Mouse (Mus musculus): ENCODE results near the gene Cd300e.
"Not testable (repeated sequence)": the region's sequence is repeated elsewhere in the genome, so short reads cannot be mapped to it uniquely, and the experiment has no call there.

Gene Cd300e

GRCm38 (mm10) chr11:115082196-115082595, 20.2 kb upstream of the Cd300e start:
- DNase-seq (ENCODE audit: low read depth, low spot score), result no peak

- no peak for DNase-seq (ENCODE audit: low read depth, low spot score)
Observed at GRCm38 (mm10) chr11:115081373-115081772, 19.4 kb upstream of the Cd300e start.

- DNase-seq (ENCODE audit: low read depth, low spot score), result peak; percentile 65
Observed at GRCm38 (mm10) chr11:115080886-115081285, 18.9 kb upstream of the Cd300e start.

GRCm38 (mm10) chr11:115078680-115079079, 16.7 kb upstream of the Cd300e start:
- no peak for DNase-seq (ENCODE audit: low read depth, low spot score)

GRCm38 (mm10) chr11:115077436-115077835, 15.5 kb upstream of the Cd300e start:
- DNase-seq (ENCODE audit: low read depth, low spot score), result no peak

GRCm38 (mm10) chr11:115075859-115076258, 13.9 kb upstream of the Cd300e start:
- no peak for DNase-seq (ENCODE audit: low read depth, low spot score)

GRCm38 (mm10) chr11:115075407-115075806, 13.4 kb upstream of the Cd300e start:
- DNase-seq (ENCODE audit: low read depth, low spot score), result no peak

- no peak for DNase-seq (ENCODE audit: low read depth, low spot score)
Observed at GRCm38 (mm10) chr11:115073002-115073401, 11.0 kb upstream of the Cd300e start.

GRCm38 (mm10) chr11:115071631-115072294, 9.8 kb upstream of the Cd300e start:
- DNase-seq (ENCODE audit: low read depth, low spot score), result no peak

GRCm38 (mm10) chr11:115071015-115071551, 9.1 kb upstream of the Cd300e start:
- no peak for DNase-seq (ENCODE audit: low read depth, low spot score)

- DNase-seq (ENCODE audit: low read depth, low spot score), result no peak
Observed at GRCm38 (mm10) chr11:115066768-115067167, 4.8 kb upstream of the Cd300e start.

- no peak for DNase-seq (ENCODE audit: low read depth, low spot score)
Observed at GRCm38 (mm10) chr11:115059797-115060196, 2.2 kb downstream of the Cd300e start.

- DNase-seq (ENCODE audit: low read depth, low spot score), result no peak
Observed at GRCm38 (mm10) chr11:115058701-115059100, 3.3 kb downstream of the Cd300e start.

GRCm38 (mm10) chr11:115054537-115054936, 7.4 kb downstream of the Cd300e start:
- no peak for DNase-seq (ENCODE audit: low read depth, low spot score)

- no peak for DNase-seq (ENCODE audit: low read depth, low spot score)
Observed at GRCm38 (mm10) chr11:115052991-115053390, 9.0 kb downstream of the Cd300e start.

GRCm38 (mm10) chr11:115052206-115052605, 9.8 kb downstream of the Cd300e start:
- peak; percentile 88 for DNase-seq (ENCODE audit: low read depth, low spot score)

- DNase-seq (ENCODE audit: low read depth, low spot score), result no peak
Observed at GRCm38 (mm10) chr11:115049282-115049895, 12.6 kb downstream of the Cd300e start.

GRCm38 (mm10) chr11:115048259-115048658, 13.7 kb downstream of the Cd300e start, which contains the start of gene Cd300ld3:
TSS of gene Cd300ld3 (minus strand) at chr11:115048409.
- no peak for DNase-seq (ENCODE audit: low read depth, low spot score)

- not testable (repeated sequence) for DNase-seq (ENCODE audit: low read depth, low spot score)
Observed at GRCm38 (mm10) chr11:115037669-115038068, 24.3 kb downstream of the Cd300e start, which contains the start of gene Cd300ld5. TSS of gene Cd300ld5 (minus strand) at chr11:115037769.

GRCm38 (mm10) chr11:115026912-115027311, 35.1 kb downstream of the Cd300e start, which contains the start of gene Cd300ld4:
TSS of gene Cd300ld4 (minus strand) at chr11:115027012.
- DNase-seq (ENCODE audit: low read depth, low spot score), result not testable (repeated sequence)

- DNase-seq (ENCODE audit: low read depth, low spot score), result not testable (repeated sequence)
Observed at GRCm38 (mm10) chr11:115016093-115016492, 45.9 kb downstream of the Cd300e start, which contains the start of gene Cd300ld2. TSS of gene Cd300ld2 (minus strand) at chr11:115016193.

GRCm38 (mm10) chr11:115004070-115004469, 57.9 kb downstream of the Cd300e start:
- DNase-seq (ENCODE audit: low read depth, low spot score), result no peak
